Mouse (Mus musculus) liver, postnatal 0 days (tissue): ENCODE results near the gene Tmem163. TPM values are rescaled to one million over a fixed set of nuclear protein-coding genes. Genes with fewer than 3 reads are reported as not detected.

Source experiments
- ATAC-seq: fragments of 200-750 bp; cut with Nextera tagmentation; 2 replicates; pipeline ENCODE4 v1.8.0; 2017; ENCODE audit warnings: mild to moderate bottlenecking, moderate library complexity
- DNase-seq: peaks from one replicate; pipeline ENCODE4 v3.0.0-alpha.2; 2016
- H3K27ac ChIP-seq: fragments of 300-500 bp; sonication (generic); 2 replicates; pipeline ENCODE4 v1.5.1; 2014; ENCODE audit warnings: antibody characterized with exemption, moderate library complexity, mild to moderate bottlenecking, low read depth
- H3K27me3 ChIP-seq: fragments of 300-500 bp; sonication (generic); 2 replicates; pipeline ENCODE4 v1.6.1; 2014; ENCODE audit warnings: low read length, control low read depth, mixed read lengths; ENCODE audit not compliant: insufficient read depth
- H3K36me3 ChIP-seq: fragments of 300-500 bp; sonication (generic); replicated peaks from 2 replicates; pipeline ENCODE4 v1.6.1; 2014; ENCODE audit warnings: mild to moderate bottlenecking, control low read depth, low read length, moderate library complexity, mixed read lengths; ENCODE audit not compliant: insufficient read depth
- H3K4me1 ChIP-seq: fragments of 300-500 bp; sonication (generic); 2 replicates; pipeline ENCODE4 v1.6.1; 2014; ENCODE audit warnings: antibody characterized with exemption, mild to moderate bottlenecking, control low read depth; ENCODE audit not compliant: insufficient read depth
- H3K4me2 ChIP-seq: fragments of 300-500 bp; sonication (generic); 2 replicates; pipeline ENCODE4 v1.6.1; 2014; ENCODE audit warnings: low read depth, mild to moderate bottlenecking, low read length, moderate library complexity, mixed read lengths
- H3K4me3 ChIP-seq: fragments of 300-500 bp; sonication (generic); 2 replicates; pipeline ENCODE4 v1.5.1; 2014; ENCODE audit warnings: low read depth, low read length
- H3K9ac ChIP-seq: fragments of 300-500 bp; sonication (generic); replicated peaks from 2 replicates; pipeline ENCODE4 v1.6.1; 2014; ENCODE audit warnings: mild to moderate bottlenecking, moderate library complexity
- H3K9me3 ChIP-seq: fragments of 300-500 bp; sonication (generic); 2 replicates; pipeline ENCODE4 v1.6.1; 2016; ENCODE audit warnings: mild to moderate bottlenecking, control low read depth, low read length, mixed read lengths
- CTCF ChIP-seq: sonication (generic); IDR thresholded peaks from 2 replicates; pipeline ENCODE4 v1.5.1; 2016; ENCODE audit warnings: antibody characterized with exemption, low read depth
- EP300 ChIP-seq: IDR thresholded peaks from 2 replicates; pipeline ENCODE4 v1.6.1; 2016; ENCODE audit warnings: antibody characterized with exemption, low read depth, mild to moderate bottlenecking
- WGBS: fragments of 180-500 bp; shearing (Covaris S2); extraction: QIAGEN DNeasy Blood & Tissue Kit; methylation state at CpG from one replicate; pipeline ENCODE4 v1.1.7; 2014; ENCODE audit not compliant: insufficient replicate concordance; 5-methylcytosine and 5-hydroxymethylcytosine counted together
- polyA plus RNA-seq: library from polyadenylated mRNA; unstranded; fragments of >200 nt; fragmentation: Nextera tagmentation; extraction: Ambion mirVana; gene quantifications from 2 replicates; pipeline ENCODE4 v1.2.1, GENCODE M21; 2015

Gene Tmem163
- polyA plus RNA-seq, 1 experiment from 2014 or later, result 0.65 TPM

- Histone ChIP-seq H3K9me3 (no peaks in the 10 kb centered on the region), H3K9ac (no peak overlapping the region), H3K4me3 (no peak overlapping the region), H3K27ac (no peak overlapping the region), H3K36me3 (no peaks in the 10 kb centered on the region), H3K27me3 (peaks cover 50% of the 10 kb centered on the region), H3K4me1 (peaks cover 9% of the 10 kb centered on the region), H3K4me2 (no peak overlapping the region)
- no peak for TF ChIP-seq EP300
- no peak for TF ChIP-seq CTCF
- WGBS, result 54% methylated on average over 1 of the region's 1 CpGs
- no peak for ATAC-seq
- DNase-seq, result no peak
Observed at GRCm38 (mm10) chr1:127675253-127675652, 4.1 kb downstream of the Tmem163 start.

DNA sequence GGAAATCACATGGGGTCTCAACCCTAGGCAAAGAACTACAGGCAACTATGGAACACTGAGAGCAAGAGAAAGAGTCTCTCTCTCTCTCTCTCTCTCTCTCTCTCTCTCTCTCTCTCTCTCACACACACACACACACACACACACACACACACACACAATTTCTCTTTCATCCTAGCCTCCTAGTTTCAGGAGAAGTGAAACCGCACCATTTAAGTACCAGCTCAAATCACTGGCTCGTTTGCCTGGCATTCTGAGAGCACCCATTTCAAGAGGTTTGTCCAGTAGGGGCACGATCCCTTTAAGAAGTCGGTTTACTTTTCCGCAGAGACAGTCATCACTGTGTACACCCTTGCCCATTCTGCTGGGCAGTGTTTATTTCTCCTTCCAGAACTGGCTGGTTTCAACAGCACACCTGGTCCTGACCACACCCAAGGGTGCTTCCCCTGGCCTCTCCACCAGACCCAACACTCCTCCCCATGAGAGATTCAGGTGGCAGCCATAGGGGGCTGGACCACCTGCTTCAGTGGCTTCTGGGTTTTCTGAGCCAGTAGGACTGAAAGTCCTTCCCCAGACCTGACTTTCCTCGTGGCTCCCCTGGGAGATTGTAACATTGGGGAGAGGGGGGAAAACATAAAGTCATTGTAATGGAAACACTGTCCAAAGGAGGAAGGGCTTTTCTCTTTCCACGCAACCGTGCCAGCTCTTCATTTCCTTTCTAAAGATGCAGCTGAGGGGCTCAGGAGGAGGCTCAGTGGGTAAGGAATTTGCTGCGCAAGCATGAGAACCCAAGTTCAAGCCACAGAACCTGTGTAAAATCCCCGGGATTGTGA is 5.9 kb downstream of the Tmem163 start:
- Histone ChIP-seq H3K9me3 (no peaks in the 10 kb centered on the region), H3K4me3 (no peak overlapping the region), H3K27ac (no peak overlapping the region), H3K27me3 (peaks cover 33% of the 10 kb centered on the region), H3K4me2 (no peak overlapping the region), H3K4me1 (peaks cover 9% of the 10 kb centered on the region), H3K36me3 (no peaks in the 10 kb centered on the region), H3K9ac (no peak overlapping the region)
- TF ChIP-seq EP300 (no peak), CTCF (no peak)
- ATAC-seq, result no peak
- 63% methylated on average over 10 of the region's 10 CpGs for WGBS
- DNase-seq, result no peak

GRCm38 (mm10) chr1:127668161-127668560 is 11.2 kb downstream of the Tmem163 start:
- no peak overlapping the region for H3K4me2 ChIP-seq
- H3K4me1 ChIP-seq, result no peaks in the 10 kb centered on the region
- WGBS, result 73% methylated on average over 3 of the region's 3 CpGs
- no peak overlapping the region for H3K4me3 ChIP-seq
- no peaks in the 10 kb centered on the region for H3K36me3 ChIP-seq
- DNase-seq, result no peak
- no peak overlapping the region for H3K27ac ChIP-seq
- H3K9me3 ChIP-seq, result no peaks in the 10 kb centered on the region
- TF ChIP-seq EP300 (no peak), CTCF (no peak)
- H3K27me3 ChIP-seq, result no peaks in the 10 kb centered on the region
- H3K9ac ChIP-seq, result no peak overlapping the region
- ATAC-seq, result no peak

GRCm38 (mm10) chr1:127667110-127667860 is 12.1 kb downstream of the Tmem163 start:
- Histone ChIP-seq H3K9me3 (no peaks in the 10 kb centered on the region), H3K27me3 (no peaks in the 10 kb centered on the region), H3K4me2 (no peak overlapping the region), H3K36me3 (no peaks in the 10 kb centered on the region), H3K27ac (no peak overlapping the region), H3K4me1 (no peaks in the 10 kb centered on the region), H3K4me3 (no peak overlapping the region), H3K9ac (no peak overlapping the region)
- DNase-seq (no peak), ATAC-seq (no peak)
- WGBS, result 75% methylated on average over 8 of the region's 8 CpGs
- no peak for TF ChIP-seq CTCF
- no peak for TF ChIP-seq EP300

- H3K4me1 ChIP-seq, result no peaks in the 10 kb centered on the region
- DNase-seq, result no peak
- H3K27me3 ChIP-seq, result no peaks in the 10 kb centered on the region
- H3K9me3 ChIP-seq, result no peaks in the 10 kb centered on the region
- no peak overlapping the region for H3K4me3 ChIP-seq
- WGBS, result 70% methylated on average over 6 of the region's 6 CpGs
- no peak overlapping the region for H3K4me2 ChIP-seq
- H3K27ac ChIP-seq, result no peak overlapping the region
- no peak for TF ChIP-seq EP300
- TF ChIP-seq CTCF, result no peak
- no peaks in the 10 kb centered on the region for H3K36me3 ChIP-seq
- no peak for ATAC-seq
- no peak overlapping the region for H3K9ac ChIP-seq
Observed at GRCm38 (mm10) chr1:127666221-127666620, 13.1 kb downstream of the Tmem163 start.

- H3K9me3 ChIP-seq, result no peaks in the 10 kb centered on the region
- TF ChIP-seq EP300, result no peak
- TF ChIP-seq CTCF, result no peak
- DNase-seq (peak; percentile 29), ATAC-seq (peak; percentile 33)
- 29% methylated on average over 13 of the region's 13 CpGs for WGBS
- H3K4me3 ChIP-seq, result no peak overlapping the region
- no peak overlapping the region for H3K27ac ChIP-seq
- H3K4me1 ChIP-seq, result no peaks in the 10 kb centered on the region
- no peak overlapping the region for H3K4me2 ChIP-seq
- H3K27me3 ChIP-seq, result no peaks in the 10 kb centered on the region
- no peaks in the 10 kb centered on the region for H3K36me3 ChIP-seq
- H3K9ac ChIP-seq, result no peak overlapping the region
Observed at GRCm38 (mm10) chr1:127662385-127663068, 16.8 kb downstream of the Tmem163 start.
